Mouse (Mus musculus): ENCODE results near the gene Cpne2.

GRCm38 (mm10) chr8:94581820-94582483, 49.2 kb downstream of the Cpne2 start:
- TF ChIP-seq CTCF (IDR thresholded peaks at IDR 0.05; ENCODE audit: low read depth): no peak
- no peak for TF ChIP-seq EP300 (IDR thresholded peaks at IDR 0.05; ENCODE audit: low read depth)

Data from liver, embryonic 14.5 days (tissue).